Mouse (Mus musculus) intestine, embryonic 14.5 days (tissue): Measurements from ENCODE around the gene Cd244a. TPM values are rescaled to one million over a fixed set of nuclear protein-coding genes. Genes with fewer than 3 reads are reported as not detected.

Experiments
- ATAC-seq: fragments of 200-750 bp; cut with Nextera tagmentation; replicated peaks from 2 replicates; pipeline ENCODE4 v1.8.0; 2017; ENCODE audit warnings: low read depth, moderate number of reproducible peaks, moderate TSS enrichment, moderate library complexity; ENCODE audit not compliant: low FRiP score, low TSS enrichment
- DNase-seq: peaks from one replicate; pipeline ENCODE4 v3.0.0-alpha.2; 2018; ENCODE audit warnings: low spot score
- H3K27ac ChIP-seq: fragments of 300-500 bp; sonication (generic); 2 replicates; pipeline ENCODE4 v1.5.1; 2014; ENCODE audit warnings: low read depth, mild to moderate bottlenecking, control low read depth
- H3K27me3 ChIP-seq: fragments of 300-500 bp; sonication (generic); replicated peaks from 2 replicates; pipeline ENCODE4 v1.6.1; 2014; ENCODE audit warnings: low read length, control low read depth; ENCODE audit not compliant: control insufficient read depth, insufficient read depth
- H3K36me3 ChIP-seq: fragments of 300-500 bp; sonication (generic); 2 replicates; pipeline ENCODE4 v1.6.1; 2014; ENCODE audit warnings: low read length, control low read depth; ENCODE audit not compliant: control insufficient read depth, insufficient read depth
- H3K4me1 ChIP-seq: fragments of 300-500 bp; sonication (generic); replicated peaks from 2 replicates; pipeline ENCODE4 v1.6.1; 2014; ENCODE audit warnings: low read length, control low read depth, mixed read lengths; ENCODE audit not compliant: control insufficient read depth, insufficient read depth
- H3K4me2 ChIP-seq: fragments of 300-500 bp; sonication (generic); 2 replicates; pipeline ENCODE4 v1.6.1; 2014; ENCODE audit warnings: low read length
- H3K4me3 ChIP-seq: fragments of 300-500 bp; sonication (generic); 2 replicates; pipeline ENCODE4 v1.5.1; 2014; ENCODE audit warnings: low read depth, low read length, control low read depth, mixed read lengths
- H3K9ac ChIP-seq: fragments of 300-500 bp; sonication (generic); 2 replicates; pipeline ENCODE4 v1.6.1; 2014; ENCODE audit warnings: mild to moderate bottlenecking, low read length
- H3K9me3 ChIP-seq: fragments of 300-500 bp; sonication (generic); 2 replicates; pipeline ENCODE4 v1.6.1; 2016; ENCODE audit warnings: low read length, control low read depth; ENCODE audit not compliant: control insufficient read depth
- WGBS: fragments of 180-500 bp; shearing (Covaris S2); extraction: QIAGEN DNeasy Blood & Tissue Kit; methylation state at CpG from one replicate; pipeline ENCODE4 v1.1.7; 2014; 5-methylcytosine and 5-hydroxymethylcytosine counted together
- polyA plus RNA-seq: library from polyadenylated mRNA; unstranded; fragments of >200 nt; fragmentation: Nextera tagmentation; extraction: Ambion mirVana; gene quantifications from 2 replicates; pipeline ENCODE4 v1.2.1, GENCODE M21; 2014

The Cd244a gene
- polyA plus RNA-seq, 1 experiment from 2014 or later, result 0.35 TPM

DNA sequence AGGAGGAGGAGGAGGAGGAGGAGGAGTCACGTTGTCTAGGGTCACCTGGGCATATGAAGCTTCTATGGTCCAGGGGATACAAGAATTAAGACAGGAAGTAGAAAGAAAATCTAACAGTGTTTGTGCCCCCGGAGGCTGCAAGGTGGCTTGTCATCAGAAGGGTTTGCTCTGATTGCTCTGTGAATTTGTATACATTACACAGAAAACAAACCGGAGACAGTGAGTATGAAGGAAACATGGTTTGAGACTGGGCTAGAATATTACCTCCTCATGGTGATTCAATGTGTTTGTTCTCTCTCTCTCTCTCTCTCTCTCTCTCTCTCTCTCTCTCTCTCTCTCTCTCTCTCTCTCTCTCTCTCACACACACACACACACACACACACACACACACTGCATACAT lies 47.7 kb downstream of the Cd244a start:
- Histone ChIP-seq H3K4me3 (no peak overlapping the region), H3K4me2 (no peak overlapping the region), H3K9ac (no peak overlapping the region), H3K27me3 (no peaks in the 10 kb centered on the region), H3K27ac (no peak overlapping the region), H3K9me3 (no peaks in the 10 kb centered on the region), H3K4me1 (no peaks in the 10 kb centered on the region), H3K36me3 (no peaks in the 10 kb centered on the region)
- ATAC-seq (no peak), DNase-seq (no peak)
- 66% methylated on average over 3 of the region's 3 CpGs for WGBS

GRCm38 (mm10) chr1:171607176-171607575 lies 48.2 kb downstream of the Cd244a start, which contains the start of gene Ly9:
TSS of gene Ly9 (minus strand) at chr1:171607410.
- Histone ChIP-seq H3K9me3 (no peaks in the 10 kb centered on the region), H3K4me2 (no peak within 1 kb of the TSS), H3K36me3 (no peaks in the 10 kb centered on the region), H3K4me1 (no peaks in the 10 kb centered on the region), H3K27ac (no peak within 1 kb of the TSS), H3K27me3 (no peaks in the 10 kb centered on the region), H3K4me3 (no peak within 1 kb of the TSS), H3K9ac (no peak within 1 kb of the TSS)
- ATAC-seq (no peak), DNase-seq (no peak)
- WGBS, result 73% methylated on average over 9 of the region's 9 CpGs

DNA sequence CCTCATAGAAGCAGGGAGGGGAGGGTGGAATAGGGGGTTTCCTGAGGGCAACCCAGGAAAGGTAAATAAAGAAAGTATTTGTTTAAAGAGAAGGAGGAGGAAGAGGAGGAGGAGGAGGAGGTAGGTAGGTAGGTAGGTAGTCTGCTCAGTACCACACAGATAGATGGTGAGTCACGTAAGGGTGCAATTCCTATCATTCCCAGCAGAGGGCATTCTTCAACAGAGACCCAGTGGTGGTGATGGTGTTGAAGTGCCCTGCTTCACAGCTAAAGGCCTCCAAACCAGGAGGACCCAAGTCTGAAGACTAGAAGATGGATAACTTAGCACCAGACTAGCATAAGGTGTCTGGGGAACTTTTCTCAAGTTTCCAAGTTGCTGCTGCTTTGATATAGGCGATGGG lies 51.0 kb downstream of the Cd244a start:
- H3K9ac ChIP-seq, result no peak overlapping the region
- ATAC-seq, result no peak
- no peak overlapping the region for H3K4me2 ChIP-seq
- H3K4me1 ChIP-seq, result no peaks in the 10 kb centered on the region
- no peaks in the 10 kb centered on the region for H3K9me3 ChIP-seq
- H3K36me3 ChIP-seq, result no peaks in the 10 kb centered on the region
- H3K27me3 ChIP-seq, result no peaks in the 10 kb centered on the region
- H3K27ac ChIP-seq, result no peak overlapping the region
- no peak overlapping the region for H3K4me3 ChIP-seq
- 82% methylated on average over 2 of the region's 2 CpGs for WGBS
- no peak for DNase-seq

DNA sequence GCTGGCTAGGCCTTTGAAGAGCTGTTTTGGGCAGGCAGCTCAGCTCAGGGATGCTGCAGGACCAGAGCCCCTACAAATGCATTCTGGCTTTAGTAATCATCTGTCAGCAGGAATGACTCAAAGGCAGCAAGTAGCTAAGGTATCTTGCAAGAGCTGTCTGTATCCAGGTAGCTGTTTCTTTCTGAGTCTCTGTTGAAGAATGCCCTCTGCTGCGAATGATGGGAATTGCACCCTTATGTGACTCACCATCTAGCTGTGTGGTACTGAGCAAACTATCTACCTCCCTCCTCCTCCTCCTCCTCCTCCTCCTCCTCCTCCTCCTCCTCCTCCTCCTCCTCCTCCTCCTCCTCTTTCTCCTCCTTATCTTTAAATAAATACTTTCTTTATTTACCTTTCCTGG lies 51.8 kb downstream of the Cd244a start:
- 39% methylated on average over 1 of the region's 1 CpGs for WGBS

DNA sequence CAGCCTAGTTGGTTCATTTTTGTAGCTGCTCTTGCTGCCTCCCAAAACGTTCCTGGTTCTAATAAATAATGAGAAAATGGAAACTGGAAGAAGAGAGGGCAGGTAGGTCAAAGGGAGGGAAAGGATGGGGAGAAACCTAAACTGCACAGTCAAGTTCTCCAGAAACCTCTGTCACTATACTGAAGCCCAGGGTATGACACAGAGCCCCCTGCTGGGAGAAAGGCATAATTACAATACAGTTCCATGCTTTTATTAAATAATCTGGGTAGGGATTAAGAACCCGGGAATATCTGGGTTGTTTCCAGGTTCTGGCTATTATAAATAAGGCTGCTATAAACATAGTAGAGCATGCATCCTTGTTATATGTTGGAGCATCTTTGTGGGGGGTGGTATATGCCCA lies 55.0 kb downstream of the Cd244a start:
- no peaks in the 10 kb centered on the region for H3K4me1 ChIP-seq
- 31% methylated on average over 2 of the region's 2 CpGs for WGBS

More for the DNA sequence above, 51.8 kb downstream of the Cd244a start:
- no peaks in the 10 kb centered on the region for H3K27me3 ChIP-seq
- no peak overlapping the region for H3K27ac ChIP-seq
- no peak for ATAC-seq
- no peak overlapping the region for H3K9ac ChIP-seq
- no peaks in the 10 kb centered on the region for H3K4me1 ChIP-seq
- no peaks in the 10 kb centered on the region for H3K9me3 ChIP-seq
- DNase-seq, result no peak
- no peaks in the 10 kb centered on the region for H3K36me3 ChIP-seq
- H3K4me2 ChIP-seq, result no peak overlapping the region
- no peak overlapping the region for H3K4me3 ChIP-seq

DNA sequence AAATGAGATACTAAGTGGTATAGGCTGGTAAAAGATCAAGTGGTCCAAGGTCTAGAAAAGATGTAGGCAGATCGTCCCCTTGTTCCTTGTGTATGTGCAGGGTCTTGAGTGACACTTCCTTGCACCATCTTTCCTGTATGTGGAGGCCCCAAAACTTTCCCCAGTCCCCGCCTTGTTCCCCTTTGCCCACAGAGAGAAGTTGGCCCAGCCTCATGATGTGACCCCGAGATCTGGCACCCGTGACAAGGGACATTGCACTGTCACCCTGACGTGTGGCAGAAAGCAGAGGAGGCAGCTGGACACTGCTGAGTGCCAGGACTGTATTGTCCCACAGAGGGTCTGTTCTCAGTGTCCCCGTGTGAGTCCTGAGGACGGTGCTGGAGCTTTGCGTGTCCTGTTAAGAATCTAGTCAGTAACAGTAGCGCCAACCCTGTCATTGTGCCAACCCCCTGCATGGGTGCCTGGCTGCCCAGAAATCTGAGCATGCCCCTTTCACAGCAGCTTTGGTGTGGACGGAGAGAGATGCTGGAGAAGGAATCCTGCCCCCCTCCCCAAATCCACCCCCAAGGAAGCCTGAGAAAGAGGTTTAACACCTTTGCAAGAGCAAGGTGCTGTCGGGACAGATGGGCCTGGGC lies 58.0 kb downstream of the Cd244a start:
- 79% methylated on average over 11 of the region's 11 CpGs for WGBS
- no peak for ATAC-seq
- no peaks in the 10 kb centered on the region for H3K9me3 ChIP-seq

More for the DNA sequence above, 55.0 kb downstream of the Cd244a start:
- Histone ChIP-seq H3K9ac (no peak overlapping the region), H3K36me3 (no peaks in the 10 kb centered on the region), H3K4me2 (no peak overlapping the region), H3K27ac (no peak overlapping the region), H3K27me3 (no peaks in the 10 kb centered on the region), H3K9me3 (no peaks in the 10 kb centered on the region), H3K4me3 (no peak overlapping the region)
- DNase-seq (no peak), ATAC-seq (no peak)

DNA sequence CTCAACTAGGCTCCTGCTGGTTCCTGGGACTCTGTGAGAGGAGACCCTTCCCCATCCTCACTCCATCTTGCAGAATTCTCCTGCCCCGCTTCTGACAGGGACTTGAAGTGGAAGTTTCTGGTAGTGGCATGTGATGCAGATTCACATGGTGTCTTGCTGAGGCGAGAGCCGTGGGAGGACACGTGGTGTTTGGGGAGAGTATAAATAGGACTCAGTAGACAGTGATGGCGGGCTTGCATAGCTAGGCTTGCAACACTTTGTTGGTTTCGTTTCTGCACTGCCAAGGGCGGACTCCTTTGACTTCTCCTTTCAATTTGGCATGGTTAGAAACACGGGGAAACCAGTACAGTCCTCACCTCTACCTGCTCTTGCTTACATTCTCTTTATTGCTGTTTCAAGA lies 60.0 kb downstream of the Cd244a start:
- no peaks in the 10 kb centered on the region for H3K27me3 ChIP-seq
- H3K4me2 ChIP-seq, result no peak overlapping the region
- H3K27ac ChIP-seq, result no peak overlapping the region
- no peaks in the 10 kb centered on the region for H3K4me1 ChIP-seq
- H3K9ac ChIP-seq, result no peak overlapping the region
- DNase-seq (no peak), ATAC-seq (no peak)
- H3K4me3 ChIP-seq, result no peak overlapping the region
- 76% methylated on average over 8 of the region's 8 CpGs for WGBS
- no peaks in the 10 kb centered on the region for H3K9me3 ChIP-seq
- no peaks in the 10 kb centered on the region for H3K36me3 ChIP-seq

More for the DNA sequence above, 58.0 kb downstream of the Cd244a start:
- Histone ChIP-seq H3K36me3 (no peaks in the 10 kb centered on the region), H3K4me2 (no peak overlapping the region), H3K4me1 (no peaks in the 10 kb centered on the region), H3K27me3 (no peaks in the 10 kb centered on the region), H3K4me3 (no peak overlapping the region), H3K9ac (no peak overlapping the region), H3K27ac (no peak overlapping the region)
- DNase-seq, result no peak

- WGBS, result 84% methylated on average over 3 of the region's 3 CpGs
- no peak overlapping the region for H3K9ac ChIP-seq
- no peak for DNase-seq
- H3K4me3 ChIP-seq, result no peak overlapping the region
- H3K4me2 ChIP-seq, result no peak overlapping the region
- H3K9me3 ChIP-seq, result no peaks in the 10 kb centered on the region
- no peaks in the 10 kb centered on the region for H3K4me1 ChIP-seq
- ATAC-seq, result no peak
- no peaks in the 10 kb centered on the region for H3K36me3 ChIP-seq
- H3K27ac ChIP-seq, result no peak overlapping the region
- no peaks in the 10 kb centered on the region for H3K27me3 ChIP-seq
Observed at GRCm38 (mm10) chr1:171619645-171620044, 60.7 kb downstream of the Cd244a start.

- no peaks in the 10 kb centered on the region for H3K27me3 ChIP-seq
- no peak overlapping the region for H3K9ac ChIP-seq
- WGBS, result 92% methylated on average over 6 of the region's 6 CpGs
- H3K36me3 ChIP-seq, result no peaks in the 10 kb centered on the region
- no peak for DNase-seq
- no peak overlapping the region for H3K4me2 ChIP-seq
- H3K27ac ChIP-seq, result no peak overlapping the region
- H3K4me3 ChIP-seq, result no peak overlapping the region
- no peak for ATAC-seq
- H3K4me1 ChIP-seq, result no peaks in the 10 kb centered on the region
- no peaks in the 10 kb centered on the region for H3K9me3 ChIP-seq
Observed at GRCm38 (mm10) chr1:171620091-171620490, 61.1 kb downstream of the Cd244a start.
